Mouse (Mus musculus) right cerebral cortex, postnatal 14 days (tissue): ENCODE measurements around the gene Apoc4.

ENCODE experiments used
- DNase-seq: peaks from one replicate; pipeline ENCODE4 v3.0.0; 2022

The Apoc4 gene

GRCm38 (mm10) chr7:19628192-19628535, 53.1 kb downstream of the Apoc4 start:
- DNase-seq, result no peak
